Mouse (Mus musculus) urinary bladder, postnatal 25 days (tissue): ENCODE results near the gene Nkx2-3.

Experiments used
- DNase-seq: peaks from one replicate; pipeline ENCODE4 v3.0.0; 2022; ENCODE audit warnings: low spot score

Gene Nkx2-3

GRCm38 (mm10) chr19:43612051-43612450 lies at the start of gene Nkx2-3:
Gene Nkx2-3 (plus strand): TSS chr19:43612325.
- DNase-seq = no peak

GRCm38 (mm10) chr19:43563166-43563565 lies 49.0 kb upstream of the Nkx2-3 start:
- DNase-seq = peak; percentile 42

DNA sequence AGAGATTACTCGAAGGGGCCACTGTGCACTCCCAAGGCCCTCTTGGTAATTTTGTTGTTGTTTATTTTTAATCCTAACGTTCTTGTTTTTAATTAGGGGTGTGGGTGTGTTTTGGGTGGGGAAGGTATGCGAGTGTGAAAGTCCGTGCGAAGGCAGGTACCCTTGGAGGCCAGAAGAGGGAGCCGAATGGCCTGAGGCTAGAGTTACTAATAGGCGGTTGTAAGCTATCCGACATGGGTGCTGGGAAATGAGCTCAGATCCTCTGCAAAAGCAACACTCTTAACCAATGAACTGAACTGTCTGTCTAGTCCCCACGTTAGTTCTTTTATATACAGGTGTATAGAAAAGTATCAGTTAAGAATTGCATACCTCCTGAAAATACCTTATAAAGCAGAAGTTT lies 43.8 kb upstream of the Nkx2-3 start:
- DNase-seq = no peak

- DNase-seq = no peak
These were observed 43.0 kb upstream of the Nkx2-3 start for GRCm38 (mm10) chr19:43569133-43569532.

DNA sequence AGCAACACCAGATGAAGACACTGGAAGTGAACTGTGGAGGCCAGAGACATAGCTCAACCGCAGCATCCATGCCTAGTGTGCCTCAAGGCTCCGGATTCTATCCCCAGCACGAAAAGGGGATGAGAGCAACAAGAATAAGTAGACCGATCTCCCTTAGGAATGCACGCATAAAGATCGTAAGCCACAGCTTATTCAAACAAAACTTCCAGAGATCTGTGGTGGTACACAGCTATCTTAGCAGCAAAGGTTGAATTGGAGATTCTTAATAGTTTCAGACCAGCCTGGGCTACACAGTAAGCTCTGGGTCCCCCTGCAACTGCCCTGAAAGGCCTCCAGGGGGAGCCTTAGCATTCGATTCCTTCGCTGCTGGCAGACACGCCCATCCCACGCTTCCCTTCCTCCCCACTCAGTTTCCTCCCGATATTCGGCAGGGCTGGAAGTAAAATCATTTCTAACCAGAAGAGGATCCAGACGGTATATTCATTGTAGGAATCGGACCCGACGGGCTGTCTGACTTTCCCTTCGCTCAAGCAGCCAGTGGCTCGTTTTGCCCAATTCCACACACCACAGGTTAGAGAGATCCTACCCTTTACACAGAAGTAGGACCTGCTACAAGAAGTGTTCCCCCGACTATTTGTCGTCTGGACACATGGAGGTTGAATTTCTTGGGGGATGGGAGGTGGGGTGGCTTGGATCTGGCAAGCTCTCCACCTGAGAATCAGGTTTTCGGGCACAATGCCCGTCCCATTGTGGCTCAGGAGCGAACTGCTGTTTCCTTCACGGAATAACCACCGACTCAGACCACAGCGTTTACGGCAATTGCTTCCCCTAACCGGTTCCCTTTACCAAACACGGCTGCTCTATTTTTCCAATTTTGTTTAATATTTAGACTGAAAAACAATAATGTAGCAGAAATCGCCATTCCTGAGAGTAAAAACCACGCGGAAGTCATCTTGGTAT lies 41.0 kb upstream of the Nkx2-3 start:
- DNase-seq = peak; percentile 65

GRCm38 (mm10) chr19:43579081-43579796 lies 32.9 kb upstream of the Nkx2-3 start:
- no peak for DNase-seq

DNA sequence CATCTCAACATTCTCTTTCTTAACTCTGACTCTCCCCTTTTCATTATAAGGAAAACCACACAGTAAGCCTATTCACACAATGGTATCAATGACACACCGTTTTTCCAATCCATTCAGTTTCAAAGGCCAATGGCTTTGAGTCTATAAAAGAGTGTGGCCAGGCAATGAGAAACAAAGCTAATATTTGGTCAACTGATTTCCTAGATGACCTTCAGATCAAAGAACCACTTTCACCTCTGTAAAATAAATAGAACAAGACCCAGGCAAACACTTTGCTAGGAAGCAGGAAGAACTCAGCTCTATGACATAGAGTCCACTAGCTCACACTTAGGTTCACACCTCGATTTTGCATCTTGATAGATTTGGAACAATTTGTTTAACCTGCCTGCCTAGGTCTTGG lies 30.9 kb upstream of the Nkx2-3 start:
- no peak for DNase-seq

GRCm38 (mm10) chr19:43583192-43583591 lies 28.9 kb upstream of the Nkx2-3 start:
- no peak for DNase-seq

DNA sequence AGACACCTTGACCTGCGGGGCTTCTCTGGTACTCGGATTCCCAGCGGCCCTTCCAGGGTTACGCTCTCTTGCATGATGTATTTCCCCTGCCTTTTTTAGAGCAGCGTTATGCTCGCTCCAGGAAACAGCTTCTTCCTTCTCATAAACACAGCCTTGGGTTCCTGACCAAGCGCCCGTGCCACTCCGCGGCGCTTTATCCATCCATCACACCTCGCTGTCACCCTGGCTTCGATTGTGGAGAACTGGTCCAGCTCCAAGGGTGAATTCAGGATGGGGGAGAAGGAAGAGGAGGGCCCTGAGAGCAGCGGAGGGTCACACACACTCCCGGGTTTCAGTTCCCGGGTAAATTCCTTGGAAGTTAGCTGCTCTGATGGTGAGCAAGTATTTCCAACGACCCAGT lies 28.5 kb upstream of the Nkx2-3 start:
- no peak for DNase-seq

DNA sequence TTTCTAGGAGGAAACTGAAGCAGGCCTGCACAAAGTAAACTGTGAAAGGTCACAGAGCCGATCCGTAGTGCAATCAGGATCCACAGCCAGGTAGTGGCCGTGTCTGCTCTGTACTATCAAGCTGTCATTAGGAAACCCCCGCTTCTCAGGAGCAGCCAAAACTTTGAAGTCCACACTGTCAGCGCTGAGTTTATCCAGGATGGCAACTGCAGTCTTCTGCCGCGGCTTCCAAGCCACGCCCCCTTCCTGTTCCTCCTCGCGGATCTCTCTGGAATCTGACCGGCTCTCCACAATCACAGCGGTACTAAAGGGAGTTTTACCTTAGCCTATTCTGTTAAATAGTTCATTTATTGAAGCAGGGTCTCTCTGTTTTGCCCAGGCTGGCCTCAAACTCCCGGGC lies 27.3 kb upstream of the Nkx2-3 start:
- no peak for DNase-seq

- DNase-seq = no peak
These were observed 20.1 kb upstream of the Nkx2-3 start for GRCm38 (mm10) chr19:43592026-43592425.

DNA sequence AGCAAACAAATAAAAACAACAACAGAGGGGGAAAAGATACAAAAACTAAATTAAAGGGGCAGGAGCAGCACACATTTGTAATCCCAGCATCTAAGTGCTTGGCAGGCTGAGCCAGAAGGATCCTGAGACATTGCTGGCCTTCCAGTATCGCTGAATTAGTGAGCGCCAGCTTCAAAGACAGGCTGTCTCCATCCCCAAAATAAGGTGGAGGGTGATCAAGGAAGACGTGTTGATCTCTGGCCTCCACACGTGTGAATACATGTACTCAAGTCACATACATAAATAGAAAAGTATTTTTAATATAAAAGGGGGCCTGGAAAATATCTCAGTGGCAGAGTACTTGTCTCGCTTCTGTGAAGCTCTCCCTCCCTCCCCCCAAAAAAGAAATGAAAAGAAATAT lies 15.1 kb upstream of the Nkx2-3 start:
- DNase-seq = no peak

GRCm38 (mm10) chr19:43598741-43599660 lies 13.1 kb upstream of the Nkx2-3 start:
- no peak for DNase-seq

GRCm38 (mm10) chr19:43599776-43600544 lies 12.2 kb upstream of the Nkx2-3 start:
- no peak for DNase-seq

GRCm38 (mm10) chr19:43600545-43601331 lies 11.4 kb upstream of the Nkx2-3 start:
- DNase-seq = no peak

DNA sequence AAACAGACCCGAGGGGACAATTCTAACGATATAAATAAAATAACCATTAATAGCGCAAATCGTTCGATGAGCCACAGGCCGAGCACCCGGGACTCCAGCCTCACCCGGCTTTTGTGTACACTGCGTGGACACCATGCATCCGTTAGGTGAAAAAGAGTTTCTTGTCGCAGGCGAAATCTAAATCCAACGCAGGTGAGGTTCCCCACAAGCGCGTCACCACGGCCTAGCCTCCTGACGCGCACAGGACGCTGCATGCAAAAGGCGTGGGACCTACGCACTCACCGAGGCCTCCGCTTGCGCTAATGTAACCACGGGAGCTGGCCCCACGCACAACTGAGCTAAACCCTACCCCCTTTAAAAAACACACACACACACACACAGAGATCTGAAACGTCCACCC lies 10.7 kb upstream of the Nkx2-3 start:
- DNase-seq = no peak

DNA sequence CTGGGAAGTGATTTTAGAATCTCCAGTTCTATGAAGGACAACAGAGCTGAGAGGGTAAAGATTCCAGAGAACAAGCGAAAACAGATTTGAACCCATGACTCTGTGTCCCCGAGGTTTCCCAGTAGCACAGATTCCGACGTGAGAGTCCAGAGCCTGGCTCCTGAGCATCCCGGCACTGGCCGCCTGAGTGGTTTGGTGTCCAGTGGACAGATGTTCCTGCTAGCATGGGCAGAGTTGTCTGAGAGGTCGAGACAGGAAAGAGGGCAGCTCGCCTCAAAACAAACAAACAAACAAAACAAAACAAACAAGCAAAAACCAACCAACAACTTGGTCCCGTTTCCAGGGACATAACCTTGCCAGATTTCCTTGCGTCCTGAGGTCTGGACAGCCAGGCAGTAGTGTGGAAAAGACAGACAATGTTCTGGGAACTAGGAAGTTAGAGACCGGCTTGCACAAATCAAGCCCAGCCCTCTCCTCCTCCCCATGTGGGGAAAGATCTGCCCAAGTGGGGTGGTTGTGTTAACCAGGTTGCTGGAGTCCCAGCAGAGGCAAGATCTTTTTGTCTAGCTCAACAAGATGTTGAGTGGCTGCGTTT lies 10.0 kb upstream of the Nkx2-3 start:
- no peak for DNase-seq

GRCm38 (mm10) chr19:43603521-43603920 lies 8.6 kb upstream of the Nkx2-3 start:
- DNase-seq = no peak

DNA sequence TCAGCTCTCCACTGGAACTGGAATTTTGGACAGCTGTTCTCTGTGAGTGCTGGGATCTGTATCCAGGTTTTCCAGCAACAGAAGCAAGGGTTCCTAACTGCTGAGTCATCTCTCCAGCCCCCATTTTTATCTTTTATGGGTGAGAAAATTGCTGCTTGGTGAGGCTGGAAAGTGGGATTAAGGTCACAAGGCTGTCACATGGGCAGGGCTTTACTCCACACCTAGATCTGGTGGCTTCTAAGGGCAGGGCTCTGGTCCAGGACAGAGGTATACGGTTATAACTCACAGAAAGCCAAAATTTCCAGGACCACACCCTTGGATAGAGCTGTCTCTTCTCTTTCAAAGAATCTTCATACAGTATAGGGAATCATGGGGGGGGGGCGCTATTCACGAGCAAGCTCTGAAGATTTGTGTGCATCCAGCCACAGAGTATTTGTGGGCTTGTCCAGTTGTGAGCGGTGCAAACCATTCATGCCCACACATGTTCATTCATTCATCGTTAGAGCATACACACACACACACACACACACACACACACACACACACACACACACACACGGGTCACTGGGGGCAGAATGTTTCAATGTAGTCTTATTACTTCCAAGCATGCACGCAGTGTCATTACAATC lies 7.5 kb upstream of the Nkx2-3 start:
- DNase-seq = no peak
